Mouse (Mus musculus) adrenal gland, postnatal 4 days (tissue): ENCODE results near the gene Isca1. TPM values are rescaled to one million over a fixed set of nuclear protein-coding genes. Genes with fewer than 3 reads are reported as not detected.
"Not testable (repeated sequence)": the region's sequence is repeated elsewhere in the genome, so short reads cannot be mapped to it uniquely, and the experiment has no call there.

Experiments used
- DNase-seq, 2 experiments: peaks; one replicate each; pipeline ENCODE4 v3.0.0; 2021 to 2022; ENCODE audit warnings: low spot score in 2 of 2, mixed read lengths in 2 of 2
- total RNA-seq, 2 experiments: library from RNA; stranded (reverse); gene quantifications; 2 replicates each; pipeline ENCODE4 v1.2.3; 2021

Gene Isca1
- total RNA-seq, 2 experiments from 2014 or later, result 79.6 to 83.9 TPM

DNA sequence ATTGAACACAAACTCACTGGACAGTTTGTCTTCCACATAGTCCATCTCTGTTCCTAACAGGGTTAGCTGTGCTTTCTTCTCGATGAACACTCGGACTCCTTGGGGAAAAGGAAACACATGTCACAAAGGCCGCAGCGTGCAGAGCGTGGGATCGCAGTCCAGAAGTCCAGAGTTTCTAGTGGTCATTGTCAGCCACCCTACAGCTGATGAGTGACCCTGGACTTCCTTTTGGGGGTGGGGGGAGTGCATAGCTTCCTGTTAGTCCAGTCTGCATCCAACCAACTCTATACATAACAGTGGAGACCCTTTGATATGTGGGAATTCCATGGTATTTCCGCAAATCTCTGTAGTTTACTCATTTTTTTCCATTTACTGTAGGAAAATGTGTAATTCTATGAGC lies 12.7 kb downstream of the Isca1 start:
- DNase-seq, result no peak

DNA sequence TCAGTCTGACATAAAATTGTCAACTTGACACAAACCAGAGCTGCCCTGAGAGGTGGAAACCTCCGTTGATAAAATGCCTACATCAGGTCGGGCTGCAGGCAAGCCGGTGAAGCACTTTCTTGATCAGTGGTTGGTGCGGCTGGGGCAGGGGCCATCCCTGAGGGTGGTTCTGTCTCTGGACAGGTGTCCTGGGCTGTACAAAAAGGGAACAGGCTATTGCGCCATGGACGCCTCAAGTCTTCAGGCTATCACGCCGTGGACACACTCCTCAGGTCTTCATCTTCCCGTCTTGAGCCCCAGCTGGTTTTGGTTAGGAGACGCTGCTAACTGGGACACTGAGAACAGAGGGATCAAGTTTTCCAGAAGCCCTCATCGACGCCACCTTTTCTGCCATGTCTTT lies 19.3 kb downstream of the Isca1 start:
- no peak for DNase-seq

DNA sequence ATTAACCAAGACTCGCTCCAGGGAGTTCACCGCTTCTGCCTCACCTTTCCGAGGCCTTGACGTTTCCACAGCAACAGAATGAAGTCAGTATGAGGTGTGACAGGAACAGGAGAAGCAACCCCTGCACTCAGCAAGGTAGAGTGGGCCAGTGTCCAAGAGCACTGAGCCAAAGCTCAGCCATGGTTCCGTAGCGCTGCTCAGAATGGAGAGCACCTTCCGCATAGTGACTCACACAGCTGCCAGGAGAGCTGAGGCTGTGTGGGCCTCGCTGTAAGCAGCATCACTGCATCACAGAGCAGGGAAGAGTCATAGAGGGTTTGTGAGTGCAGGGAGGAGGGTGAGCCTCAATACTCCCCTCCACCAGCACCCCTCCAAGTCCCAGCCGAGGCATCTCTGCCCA lies 22.9 kb downstream of the Isca1 start, which contains the start of gene 1700014D04Rik:
Gene 1700014D04Rik (minus strand): TSS at position 42 of the 400 bp plus-strand sequence.
- DNase-seq, result no peak

GRCm38 (mm10) chr13:59746164-59746563 lies 23.4 kb downstream of the Isca1 start:
- DNase-seq, result no peak

GRCm38 (mm10) chr13:59745462-59745861 lies 24.1 kb downstream of the Isca1 start:
- no peak for DNase-seq

- DNase-seq, result no peak
Measured at GRCm38 (mm10) chr13:59741697-59742096, 27.9 kb downstream of the Isca1 start.

DNA sequence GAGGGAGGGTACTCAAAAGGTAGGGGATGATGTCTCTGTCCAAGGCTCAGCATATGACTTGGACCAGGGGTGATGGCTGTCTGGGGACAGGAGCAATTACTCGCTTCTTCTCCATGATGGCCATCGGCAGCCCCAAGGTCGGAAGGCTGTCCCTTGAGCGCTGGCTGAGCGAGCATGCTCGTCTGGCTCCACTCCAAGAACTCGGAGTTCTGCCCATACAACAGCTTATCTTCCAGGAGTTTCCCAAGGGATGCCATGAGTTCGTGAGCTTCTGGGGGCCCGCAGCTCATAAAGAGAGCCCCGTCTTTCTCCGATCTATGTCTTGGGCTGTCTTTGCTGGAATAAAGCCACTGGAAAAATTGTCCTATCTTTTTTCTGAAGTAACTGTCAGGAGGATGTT lies 28.5 kb downstream of the Isca1 start:
- peak in 1 of 2 experiments; percentile 29 for DNase-seq

DNA sequence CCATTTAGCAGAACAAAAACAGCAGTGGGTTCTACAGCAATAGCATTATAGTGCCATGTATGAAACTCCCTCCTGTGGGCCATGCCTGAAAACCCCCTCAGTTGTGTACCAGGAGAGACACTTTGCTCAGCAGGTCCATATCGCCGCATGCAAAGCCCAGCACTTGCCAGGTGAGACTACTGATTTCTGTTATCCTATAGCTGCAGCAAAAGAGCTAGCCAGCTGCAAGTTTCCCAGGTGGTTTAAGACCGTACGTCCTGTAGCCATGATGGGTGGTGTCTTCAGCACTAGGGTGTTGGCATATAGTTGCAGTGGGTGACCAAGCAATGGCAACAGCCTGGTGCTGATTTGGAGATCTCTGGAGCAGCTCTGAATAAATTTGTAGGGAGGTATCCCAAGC lies 30.2 kb downstream of the Isca1 start:
- DNase-seq, result no peak

DNA sequence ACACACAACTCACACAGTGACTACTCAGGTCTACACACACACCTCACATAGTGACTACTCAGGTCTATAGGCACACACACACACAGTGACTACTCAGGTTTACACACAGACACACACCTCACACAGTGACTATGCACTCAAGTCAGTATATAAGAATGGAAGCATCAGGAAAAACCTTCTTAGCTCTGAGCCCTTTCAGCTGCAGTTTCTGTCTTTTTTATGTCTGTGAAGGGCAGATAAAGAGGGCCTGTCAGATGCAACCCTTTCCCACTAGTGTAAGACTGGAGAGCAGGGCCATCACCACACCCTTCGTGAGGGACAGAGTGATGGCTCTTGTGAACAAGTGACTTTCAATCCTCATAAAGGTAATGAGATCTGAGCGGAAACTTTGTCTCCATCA lies 31.2 kb downstream of the Isca1 start:
- no peak for DNase-seq

DNA sequence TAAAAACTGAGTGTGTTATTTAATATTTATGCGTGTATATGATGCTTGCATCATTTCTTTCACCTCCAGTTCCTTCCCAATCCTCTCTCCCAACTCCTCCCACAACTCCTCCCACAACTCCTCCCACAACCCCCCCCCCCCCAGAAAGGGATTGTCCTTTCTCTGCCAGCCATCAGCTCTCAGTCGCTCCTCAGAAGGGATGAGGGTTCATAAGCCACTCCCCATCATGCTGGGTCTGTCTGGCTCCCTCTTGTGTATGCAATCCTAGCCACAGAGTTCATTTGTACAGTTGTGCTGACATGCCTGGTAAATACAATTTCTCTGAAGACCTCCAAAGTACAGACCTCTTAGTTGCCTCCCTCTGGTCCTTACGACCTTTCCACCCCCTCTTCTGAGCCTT lies 34.4 kb downstream of the Isca1 start:
- DNase-seq, result no peak

DNA sequence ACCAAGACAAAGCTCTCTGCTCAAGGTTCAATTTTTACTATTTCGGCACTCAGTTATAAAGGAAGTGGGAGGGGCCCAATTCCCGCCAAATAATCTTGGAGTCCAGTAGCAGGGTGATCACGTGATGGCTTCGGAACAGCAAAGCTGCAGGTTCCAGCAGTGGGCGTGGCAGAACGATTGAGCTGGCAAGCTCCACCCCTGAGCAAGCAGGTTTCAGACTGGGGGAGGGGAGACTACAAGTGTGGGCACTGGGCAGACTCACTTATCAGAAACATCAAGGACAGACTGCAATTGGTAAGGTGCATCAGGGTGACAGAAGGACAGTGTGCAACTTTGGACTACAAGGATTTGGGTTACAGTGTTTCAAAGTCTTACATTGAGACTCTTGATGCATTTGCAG lies 35.3 kb downstream of the Isca1 start:
- DNase-seq, result not testable (repeated sequence)

DNA sequence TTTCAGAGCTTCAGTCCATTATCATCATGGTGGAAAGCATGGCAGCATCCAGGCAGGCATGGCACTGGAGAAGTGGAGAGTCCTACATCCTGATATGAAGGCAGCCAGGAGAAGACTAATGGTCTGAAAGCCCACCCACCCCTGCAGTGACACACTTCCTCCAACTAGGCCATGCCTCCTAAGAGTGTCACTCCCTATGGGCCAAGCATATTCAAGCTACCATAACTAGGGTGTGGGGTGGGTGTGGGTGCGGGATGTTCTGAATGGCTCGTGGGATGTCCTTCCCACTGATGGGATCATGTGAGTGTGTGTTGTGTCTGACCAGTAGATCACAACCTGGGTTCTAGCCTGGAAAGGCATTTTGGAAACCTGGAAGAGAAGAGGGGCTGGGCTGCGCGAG lies 35.7 kb downstream of the Isca1 start:
- DNase-seq, result no peak

DNA sequence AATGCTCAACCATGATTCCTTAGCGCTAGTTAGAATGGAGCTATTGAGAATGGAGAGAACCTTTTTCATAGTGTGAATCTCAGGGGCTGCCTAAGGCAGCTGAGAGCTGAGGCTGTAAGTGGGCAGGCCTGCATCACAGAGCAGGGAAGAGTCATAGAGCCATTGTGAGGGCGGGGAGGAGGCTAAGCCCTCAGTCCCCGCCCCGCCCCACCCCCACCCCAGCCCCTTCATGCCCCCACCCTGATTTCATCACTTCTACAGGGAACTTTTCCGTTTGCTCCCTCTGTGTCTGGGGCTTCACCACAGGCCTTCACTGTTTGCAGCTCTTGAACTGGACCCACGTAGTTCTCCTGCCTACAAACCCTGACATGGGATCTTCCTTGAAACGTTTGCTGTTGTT lies 38.0 kb downstream of the Isca1 start, which contains the start of gene Spata31d1d:
Gene Spata31d1d (minus strand): TSS at position 101 of the 400 bp plus-strand sequence.
- no peak for DNase-seq

- peak; percentile 45 to 64 for DNase-seq
Measured at GRCm38 (mm10) chr13:59728378-59729093, 41.1 kb downstream of the Isca1 start.

DNA sequence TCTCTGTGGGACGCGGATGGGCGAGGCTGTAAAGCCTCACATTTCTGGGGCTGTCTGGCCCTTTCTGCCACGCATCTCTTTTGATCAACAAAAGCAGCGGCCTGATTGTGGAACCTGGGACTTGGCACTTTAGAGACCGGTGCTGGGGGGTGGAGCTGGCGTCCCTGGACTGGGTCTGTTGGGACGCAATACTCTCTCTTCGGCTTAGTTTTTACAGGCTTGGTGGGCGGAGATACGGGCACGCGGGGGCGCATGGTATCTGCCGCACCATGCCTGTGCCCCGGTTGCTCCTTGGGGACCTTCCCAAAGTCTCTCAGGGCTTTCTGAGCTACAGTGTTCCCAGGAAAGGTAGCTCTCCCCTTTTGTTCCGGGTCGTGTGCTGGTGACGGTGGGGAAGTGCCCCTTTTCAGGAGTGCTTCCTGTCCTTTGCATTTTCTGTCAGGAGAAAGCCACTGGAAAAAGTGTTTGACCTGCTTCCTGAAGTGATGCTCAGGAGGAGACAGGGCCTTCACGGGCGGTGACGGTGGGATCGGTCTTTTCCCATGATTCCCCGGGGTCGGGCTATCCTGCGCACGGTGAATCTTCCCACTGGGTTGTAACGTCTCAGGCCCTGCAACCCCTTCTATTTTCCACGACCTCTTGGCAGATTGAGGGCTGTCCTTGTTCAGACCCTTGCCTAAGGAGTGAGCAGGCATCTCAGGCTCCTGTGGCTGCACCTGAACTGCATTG lies 43.3 kb downstream of the Isca1 start:
- no peak for DNase-seq

DNA sequence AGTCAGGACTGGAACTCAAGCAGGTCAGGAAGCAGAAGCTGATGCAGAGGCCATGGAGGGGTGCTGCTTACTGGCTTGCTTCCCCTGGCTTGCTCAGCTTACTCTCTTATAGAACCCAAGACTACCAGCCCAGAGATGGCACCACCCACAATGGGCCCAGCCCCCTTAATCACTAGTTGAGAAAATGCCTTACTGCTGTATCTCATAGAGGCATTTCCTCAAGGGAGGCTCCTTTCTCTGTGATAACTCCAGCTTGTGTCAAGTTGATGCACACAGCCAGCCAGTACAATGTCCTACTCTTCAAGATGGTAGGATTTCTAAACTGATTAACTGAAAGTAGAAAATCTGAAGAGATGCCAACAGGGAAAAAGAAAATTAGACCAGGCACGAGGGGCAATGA lies 47.5 kb downstream of the Isca1 start:
- DNase-seq, result not testable (repeated sequence)

DNA sequence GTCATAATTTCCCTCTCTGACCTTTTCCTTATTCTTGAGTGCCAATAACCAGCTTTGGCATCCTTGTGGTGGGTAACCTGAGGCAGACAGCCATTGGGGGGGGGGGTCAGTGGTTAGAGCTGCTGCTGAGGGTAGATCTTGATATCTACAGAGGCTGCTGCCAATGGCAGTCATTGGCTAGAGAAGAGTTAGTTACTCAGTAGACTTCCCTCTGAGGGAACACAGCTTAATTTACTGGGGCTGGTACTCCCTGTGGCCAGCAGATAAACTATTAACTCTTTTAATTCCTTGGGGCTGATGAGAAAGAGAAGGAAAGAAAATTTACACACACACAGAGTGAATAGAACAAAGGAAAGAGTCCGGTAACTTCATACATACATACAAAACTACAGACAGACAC lies 50.1 kb downstream of the Isca1 start:
- no peak for DNase-seq

DNA sequence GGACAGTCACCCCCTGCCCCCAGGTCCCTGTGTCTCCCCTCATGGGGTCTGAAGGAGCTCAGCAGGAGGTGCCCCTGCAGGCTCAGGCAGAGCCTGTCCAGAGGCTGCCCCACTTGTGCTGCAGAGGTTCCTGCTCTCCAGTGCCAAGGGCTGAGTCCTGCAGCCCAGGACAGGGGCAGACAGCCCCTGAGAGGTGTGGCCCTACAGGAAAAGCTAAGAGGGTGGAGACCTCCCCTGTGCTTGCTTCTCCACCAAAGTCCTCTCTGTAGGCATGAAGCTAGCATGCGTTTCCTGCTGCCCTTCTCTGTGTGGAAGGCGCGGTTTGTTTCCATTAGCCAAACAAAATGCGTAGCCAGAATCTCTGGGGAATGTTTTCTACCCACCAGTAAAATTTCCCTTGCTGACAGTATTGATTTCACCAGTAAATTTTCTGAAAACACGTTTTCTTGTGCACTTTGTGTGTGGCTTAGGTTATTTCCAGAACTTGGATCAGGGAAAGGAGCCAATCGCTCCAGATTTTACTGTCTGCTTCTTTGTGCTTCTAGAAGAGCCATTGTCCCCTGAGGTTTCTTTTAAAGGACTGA lies 50.7 kb downstream of the Isca1 start:
- DNase-seq, result not testable (repeated sequence)

DNA sequence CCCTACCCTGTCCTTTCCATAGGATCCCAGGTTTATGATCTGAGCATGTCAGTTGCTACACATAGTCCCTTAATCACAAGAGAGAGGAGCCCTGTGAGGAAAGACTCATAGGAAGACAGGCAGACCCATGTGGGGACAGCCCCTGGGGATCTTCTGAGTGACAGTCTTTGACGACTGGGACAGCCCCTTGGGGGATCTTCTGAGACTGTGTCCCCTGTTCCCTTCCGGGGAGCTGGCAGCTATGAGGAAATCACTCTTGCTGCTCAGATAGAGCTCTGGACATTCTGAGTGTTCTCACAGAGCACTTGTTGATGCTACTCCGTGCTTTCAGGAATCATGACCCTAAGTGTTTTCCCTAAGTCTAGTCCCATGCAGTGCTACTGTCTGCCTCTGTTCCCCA lies 55.9 kb downstream of the Isca1 start:
- no peak for DNase-seq

DNA sequence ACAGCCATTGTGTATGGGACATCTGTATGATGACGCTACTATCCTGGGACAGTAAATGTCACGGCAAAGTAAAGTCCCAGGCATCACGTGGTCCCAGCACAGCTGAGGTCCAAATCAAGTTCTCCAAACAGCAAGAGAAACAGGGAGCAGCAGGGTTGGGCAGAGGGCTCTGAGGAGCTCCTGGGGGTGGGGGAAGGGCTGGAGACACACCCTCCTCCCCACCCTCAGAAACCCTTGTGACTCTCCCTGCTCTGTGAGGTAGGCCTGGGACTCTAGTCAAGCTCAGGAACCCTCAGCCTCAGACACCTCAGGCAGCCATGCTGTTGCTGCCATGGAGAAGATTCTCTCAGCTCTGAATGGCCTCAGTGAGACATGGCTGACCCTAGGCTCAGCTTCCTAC lies 57.6 kb downstream of the Isca1 start, which contains the start of gene Spata31d1b:
Gene Spata31d1b (plus strand): TSS at position 301 of the 400 bp plus-strand sequence.
- DNase-seq, result not testable (repeated sequence)

DNA sequence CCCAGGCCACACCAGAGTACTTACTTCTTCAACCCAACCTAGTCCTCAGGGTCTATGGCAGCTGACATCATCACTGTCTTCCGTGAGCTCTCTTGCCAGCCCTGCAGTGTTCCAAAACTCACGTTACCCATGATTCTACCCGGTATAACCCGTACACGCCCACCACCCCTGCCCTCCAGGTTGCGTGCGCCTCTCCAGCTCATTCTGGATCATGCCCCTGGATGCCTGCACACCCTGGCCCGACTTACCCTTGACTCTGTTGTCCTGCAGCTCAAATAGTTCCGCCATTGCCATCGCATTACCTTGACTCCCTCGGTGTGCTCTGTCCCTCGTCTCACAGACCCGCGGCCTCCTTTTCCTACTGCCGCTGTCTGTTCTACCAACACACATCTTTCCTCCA lies 59.4 kb downstream of the Isca1 start, which contains the start of gene Spata31d1a:
Gene Spata31d1a (minus strand): TSS at position 101 of the 400 bp plus-strand sequence.
- no peak for DNase-seq
